Mouse (Mus musculus) embryonic facial prominence, embryonic 13.5 days (tissue): ENCODE measurements around the gene Gna15. TPM values are rescaled to one million over a fixed set of nuclear protein-coding genes. Genes with fewer than 3 reads are reported as not detected.

Source experiments
- ATAC-seq: fragments of 200-750 bp; cut with Nextera tagmentation; 2 replicates; pipeline ENCODE4 v1.8.0; 2017; ENCODE audit warnings: low read depth; ENCODE audit not compliant: insufficient number of reproducible peaks, insufficient read depth, low FRiP score, low TSS enrichment
- H3K27ac ChIP-seq: fragments of 300-500 bp; sonication (generic); 2 replicates; pipeline ENCODE4 v1.5.1; 2015; ENCODE audit warnings: moderate library complexity, mild to moderate bottlenecking, inconsistent platforms
- H3K27me3 ChIP-seq: fragments of 300-500 bp; sonication (generic); 2 replicates; pipeline ENCODE4 v1.6.1; 2015; ENCODE audit warnings: mild to moderate bottlenecking, inconsistent platforms
- H3K36me3 ChIP-seq: fragments of 300-500 bp; sonication (generic); 2 replicates; pipeline ENCODE4 v1.6.1; 2015; ENCODE audit warnings: mild to moderate bottlenecking, inconsistent platforms
- H3K4me1 ChIP-seq: fragments of 300-500 bp; sonication (generic); 2 replicates; pipeline ENCODE4 v1.6.1; 2015; ENCODE audit warnings: inconsistent platforms
- H3K4me2 ChIP-seq: fragments of 300-500 bp; sonication (generic); 2 replicates; pipeline ENCODE4 v1.6.1; 2015; ENCODE audit warnings: moderate library complexity, mild to moderate bottlenecking, inconsistent platforms
- H3K4me3 ChIP-seq: fragments of 300-500 bp; sonication (generic); 2 replicates; pipeline ENCODE4 v1.5.1; 2015; ENCODE audit warnings: mild to moderate bottlenecking, inconsistent platforms
- H3K9ac ChIP-seq: fragments of 300-500 bp; sonication (generic); 2 replicates; pipeline ENCODE4 v1.6.1; 2015; ENCODE audit warnings: mild to moderate bottlenecking, inconsistent platforms
- H3K9me3 ChIP-seq: fragments of 300-500 bp; sonication (generic); 2 replicates; pipeline ENCODE4 v1.6.1; 2016; ENCODE audit warnings: inconsistent platforms
- WGBS: fragments of 180-500 bp; shearing (Covaris S2); methylation state at CpG from one replicate; pipeline ENCODE4 v1.1.7; 2015; ENCODE audit warnings: mixed read lengths; 5-methylcytosine and 5-hydroxymethylcytosine counted together
- polyA plus RNA-seq: library from polyadenylated mRNA; unstranded; fragments of >200 nt; fragmentation: Nextera tagmentation; extraction: Ambion mirVana; gene quantifications from 2 replicates; pipeline ENCODE4 v1.2.1, GENCODE M21; 2015

The Gna15 gene
- polyA plus RNA-seq, 1 experiment from 2014 or later: 2.1 TPM

GRCm38 (mm10) chr10:81492606-81493240, 31.3 kb downstream of the Gna15 start:
- no peak overlapping the region for H3K4me3 ChIP-seq
- peak overlapping the region; percentile 49 for H3K9ac ChIP-seq
- ATAC-seq: no peak
- 75% methylated on average over 11 of the region's 11 CpGs for WGBS
- H3K4me2 ChIP-seq: no peak overlapping the region
- no peaks in the 10 kb centered on the region for H3K9me3 ChIP-seq
- H3K27ac ChIP-seq: no peak overlapping the region
- no peaks in the 10 kb centered on the region for H3K27me3 ChIP-seq
- peaks cover 56% of the 10 kb centered on the region for H3K36me3 ChIP-seq
- peaks cover 24% of the 10 kb centered on the region for H3K4me1 ChIP-seq

DNA sequence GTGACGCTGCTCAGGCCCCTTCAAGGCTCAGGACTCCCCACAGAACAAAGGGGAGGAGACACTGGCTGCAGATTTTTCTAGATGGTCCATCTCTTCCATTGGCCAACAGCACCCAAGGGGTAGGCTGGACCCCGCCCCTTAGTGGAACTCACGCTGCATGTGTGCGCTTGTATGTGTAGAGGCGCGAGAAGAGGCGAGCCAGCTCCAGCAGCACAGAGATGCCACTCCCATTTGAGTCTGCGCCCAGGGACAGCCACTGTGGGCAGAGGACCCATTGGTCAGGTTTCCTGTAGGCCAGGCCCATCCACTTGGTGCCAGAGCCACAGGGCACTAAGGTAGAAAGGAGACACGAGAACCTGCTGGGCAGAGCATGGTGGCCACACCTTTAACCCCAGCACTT, 33.0 kb downstream of the Gna15 start:
- Histone ChIP-seq H3K27ac (no peak overlapping the region), H3K27me3 (no peaks in the 10 kb centered on the region), H3K36me3 (peaks cover 73% of the 10 kb centered on the region), H3K4me1 (peaks cover 19% of the 10 kb centered on the region), H3K4me2 (no peak overlapping the region), H3K9ac (no peak overlapping the region), H3K4me3 (no peak overlapping the region), H3K9me3 (no peaks in the 10 kb centered on the region)
- WGBS: 89% methylated on average over 9 of the region's 9 CpGs
- ATAC-seq: no peak

DNA sequence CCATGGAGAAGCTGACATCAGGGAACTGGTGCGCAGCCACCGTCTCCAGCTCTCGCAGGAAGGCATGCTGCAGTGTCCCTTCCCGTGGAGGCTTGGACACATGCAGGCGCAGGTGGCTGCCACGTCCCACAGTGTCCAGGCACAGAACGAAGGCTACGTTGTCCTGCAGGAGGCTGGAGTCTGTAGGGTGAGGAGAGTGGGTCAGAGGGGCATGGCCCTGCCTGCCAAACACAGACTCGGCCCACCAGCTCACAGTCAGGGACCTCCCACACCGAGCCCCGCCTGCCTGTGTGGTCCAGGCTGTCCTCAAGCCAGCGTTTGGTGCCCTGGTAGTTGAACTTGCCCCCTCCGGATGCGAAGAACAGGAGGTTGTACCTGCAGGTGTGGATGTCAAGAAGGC, 34.1 kb downstream of the Gna15 start:
- Histone ChIP-seq H3K4me1 (peaks cover 12% of the 10 kb centered on the region), H3K9ac (no peak overlapping the region), H3K27ac (no peak overlapping the region), H3K4me2 (no peak overlapping the region), H3K27me3 (no peaks in the 10 kb centered on the region), H3K36me3 (peaks cover 76% of the 10 kb centered on the region), H3K9me3 (no peaks in the 10 kb centered on the region), H3K4me3 (no peak overlapping the region)
- no peak for ATAC-seq
- 88% methylated on average over 14 of the region's 14 CpGs for WGBS

DNA sequence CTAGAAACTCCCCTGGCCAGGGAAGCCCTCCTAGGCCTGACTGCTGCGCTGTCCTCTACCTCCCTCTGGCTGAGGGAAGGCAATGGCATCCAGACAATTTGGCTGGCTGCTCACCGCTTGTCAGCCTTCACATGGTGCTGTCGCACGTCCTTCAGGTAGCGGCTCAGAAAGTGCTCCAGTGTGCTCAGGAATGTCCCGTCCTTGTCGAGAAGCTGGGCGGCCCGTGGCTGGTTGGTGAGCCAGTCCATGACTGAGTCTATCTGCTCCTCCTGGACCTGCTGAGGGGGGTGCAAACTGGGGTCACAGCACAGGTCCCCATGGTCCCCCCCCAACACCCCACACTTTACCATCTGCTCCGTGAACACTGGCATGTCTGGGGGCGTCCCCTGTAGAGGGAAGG, 35.9 kb downstream of the Gna15 start:
- no peaks in the 10 kb centered on the region for H3K27me3 ChIP-seq
- H3K4me2 ChIP-seq: no peak overlapping the region
- no peaks in the 10 kb centered on the region for H3K9me3 ChIP-seq
- no peak overlapping the region for H3K27ac ChIP-seq
- WGBS: 86% methylated on average over 11 of the region's 11 CpGs
- no peaks in the 10 kb centered on the region for H3K4me1 ChIP-seq
- H3K9ac ChIP-seq: no peak overlapping the region
- no peak for ATAC-seq
- H3K36me3 ChIP-seq: peaks cover 73% of the 10 kb centered on the region
- H3K4me3 ChIP-seq: no peak overlapping the region

GRCm38 (mm10) chr10:81486496-81486895, 37.5 kb downstream of the Gna15 start:
- WGBS: 89% methylated on average over 10 of the region's 10 CpGs
- no peak for ATAC-seq
- Histone ChIP-seq H3K4me1 (0 out of 2 replicates have a peak, but pooled peaks cover 6% of the 10 kb centered on the region), H3K9me3 (no peaks in the 10 kb centered on the region), H3K4me2 (no peak overlapping the region), H3K4me3 (no peak overlapping the region), H3K9ac (no peak overlapping the region), H3K27me3 (peaks cover 15% of the 10 kb centered on the region), H3K36me3 (peaks cover 57% of the 10 kb centered on the region), H3K27ac (no peak overlapping the region)

DNA sequence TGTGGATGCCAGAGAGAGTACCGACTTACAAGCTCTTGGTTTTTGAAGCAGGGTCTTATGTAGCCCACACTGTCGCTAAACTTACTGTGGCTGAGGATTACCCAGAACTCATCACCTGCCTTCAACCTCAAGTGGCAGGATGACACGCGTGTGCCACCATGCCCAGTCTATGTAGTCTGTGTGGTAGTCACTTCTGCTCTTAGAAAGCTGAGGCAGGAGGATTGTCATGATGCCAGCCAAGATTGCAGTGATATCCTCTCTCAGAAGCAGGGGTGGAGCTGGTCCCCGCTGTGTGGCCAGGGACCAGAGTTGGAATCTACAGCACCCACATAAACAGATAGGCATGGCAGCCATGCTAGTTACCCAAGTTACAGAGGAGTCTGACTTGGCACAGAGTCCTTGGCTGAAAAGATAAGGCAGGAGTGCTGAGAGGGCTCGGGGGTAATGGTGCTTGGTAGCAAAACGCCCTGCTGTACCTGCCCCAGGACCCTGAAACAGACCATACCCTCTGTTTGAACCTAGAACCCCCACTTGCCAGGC, 38.5 kb downstream of the Gna15 start:
- no peak overlapping the region for H3K4me2 ChIP-seq
- H3K36me3 ChIP-seq: peaks cover 48% of the 10 kb centered on the region
- ATAC-seq: no peak
- no peak overlapping the region for H3K9ac ChIP-seq
- H3K4me1 ChIP-seq: 0 out of 2 replicates have a peak, but pooled peaks cover 6% of the 10 kb centered on the region
- H3K9me3 ChIP-seq: no peaks in the 10 kb centered on the region
- H3K27ac ChIP-seq: no peak overlapping the region
- 69% methylated on average over 7 of the region's 7 CpGs for WGBS
- H3K27me3 ChIP-seq: peaks cover 25% of the 10 kb centered on the region
- H3K4me3 ChIP-seq: no peak overlapping the region

GRCm38 (mm10) chr10:81485060-81485449, 39.0 kb downstream of the Gna15 start:
- Histone ChIP-seq H3K4me3 (no peak overlapping the region), H3K9me3 (no peaks in the 10 kb centered on the region), H3K4me1 (0 out of 2 replicates have a peak, but pooled peaks cover 6% of the 10 kb centered on the region), H3K36me3 (peaks cover 43% of the 10 kb centered on the region), H3K9ac (no peak overlapping the region), H3K27me3 (peaks cover 30% of the 10 kb centered on the region), H3K27ac (no peak overlapping the region), H3K4me2 (no peak overlapping the region)
- 48% methylated on average over 2 of the region's 2 CpGs for WGBS
- no peak for ATAC-seq

GRCm38 (mm10) chr10:81484441-81485059, 39.5 kb downstream of the Gna15 start:
- no peak for ATAC-seq
- Histone ChIP-seq H3K27me3 (peaks cover 33% of the 10 kb centered on the region), H3K27ac (no peak overlapping the region), H3K9me3 (no peaks in the 10 kb centered on the region), H3K4me3 (no peak overlapping the region), H3K36me3 (peaks cover 38% of the 10 kb centered on the region), H3K4me1 (0 out of 2 replicates have a peak, but pooled peaks cover 6% of the 10 kb centered on the region), H3K4me2 (no peak overlapping the region), H3K9ac (no peak overlapping the region)
- 60% methylated on average over 6 of the region's 6 CpGs for WGBS

DNA sequence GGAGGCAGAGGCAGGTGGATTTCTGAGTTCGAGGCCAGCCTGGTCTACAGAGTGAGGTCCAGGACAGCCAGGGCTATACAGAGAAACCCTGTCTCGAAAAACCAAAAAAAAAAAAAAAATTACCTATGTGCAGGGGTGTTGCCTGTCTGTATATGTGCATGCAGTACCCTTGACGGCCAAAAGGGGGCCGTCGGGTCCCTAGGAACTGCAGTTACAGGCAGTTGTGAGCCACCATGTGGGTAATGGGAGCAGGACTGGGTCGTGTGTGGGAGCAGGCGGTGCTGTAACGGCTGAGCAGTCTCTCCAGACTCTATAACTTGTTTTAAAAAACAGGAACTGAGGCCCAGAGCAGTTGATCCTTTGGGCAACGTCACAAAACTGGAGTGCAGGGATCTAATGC, 40.0 kb downstream of the Gna15 start:
- no peaks in the 10 kb centered on the region for H3K9me3 ChIP-seq
- no peak overlapping the region for H3K4me3 ChIP-seq
- peaks cover 32% of the 10 kb centered on the region for H3K36me3 ChIP-seq
- 0 out of 2 replicates have a peak, but pooled peaks cover 6% of the 10 kb centered on the region for H3K4me1 ChIP-seq
- H3K9ac ChIP-seq: no peak overlapping the region
- H3K27me3 ChIP-seq: peaks cover 34% of the 10 kb centered on the region
- H3K4me2 ChIP-seq: no peak overlapping the region
- WGBS: 19% methylated on average over 9 of the region's 9 CpGs
- H3K27ac ChIP-seq: no peak overlapping the region
- ATAC-seq: no peak

DNA sequence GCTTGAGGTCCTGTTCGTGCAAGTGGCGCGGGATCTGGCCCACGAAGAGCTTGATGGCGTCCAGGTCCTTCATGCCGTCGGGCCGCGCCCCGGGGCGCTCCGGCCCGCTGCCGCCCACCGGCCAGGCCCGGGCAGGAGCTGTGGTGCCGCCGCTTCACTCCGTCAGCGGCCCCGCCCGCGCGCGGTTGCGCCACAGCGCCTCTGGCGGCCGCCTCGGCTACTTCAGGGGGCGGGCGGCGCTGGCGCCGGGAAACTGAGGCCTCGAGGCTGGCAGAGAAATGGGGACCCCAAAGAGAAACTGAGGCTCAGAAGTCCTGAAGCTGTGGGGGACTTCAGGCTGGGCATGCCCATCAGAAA, 41.5 kb downstream of the Gna15 start, which contains the start of gene Celf5:
Gene Celf5, minus strand, starts transcription at position 177 of the 357 bp plus-strand sequence.
- no peaks in the 10 kb centered on the region for H3K9me3 ChIP-seq
- 0 out of 2 replicates have a peak, but pooled peaks have one; percentile 34 for ATAC-seq
- WGBS: 0% methylated on average over 36 of the region's 36 CpGs
- H3K4me2 ChIP-seq: peak within 1 kb of the TSS; percentile 80
- H3K36me3 ChIP-seq: peaks cover 17% of the 10 kb centered on the region
- H3K4me3 ChIP-seq: peak within 1 kb of the TSS; percentile 51
- 0 out of 2 replicates have a peak, but pooled peaks cover 6% of the 10 kb centered on the region for H3K4me1 ChIP-seq
- peak within 1 kb of the TSS; percentile 72 for H3K9ac ChIP-seq
- peaks cover 47% of the 10 kb centered on the region for H3K27me3 ChIP-seq
- no peak within 1 kb of the TSS for H3K27ac ChIP-seq

DNA sequence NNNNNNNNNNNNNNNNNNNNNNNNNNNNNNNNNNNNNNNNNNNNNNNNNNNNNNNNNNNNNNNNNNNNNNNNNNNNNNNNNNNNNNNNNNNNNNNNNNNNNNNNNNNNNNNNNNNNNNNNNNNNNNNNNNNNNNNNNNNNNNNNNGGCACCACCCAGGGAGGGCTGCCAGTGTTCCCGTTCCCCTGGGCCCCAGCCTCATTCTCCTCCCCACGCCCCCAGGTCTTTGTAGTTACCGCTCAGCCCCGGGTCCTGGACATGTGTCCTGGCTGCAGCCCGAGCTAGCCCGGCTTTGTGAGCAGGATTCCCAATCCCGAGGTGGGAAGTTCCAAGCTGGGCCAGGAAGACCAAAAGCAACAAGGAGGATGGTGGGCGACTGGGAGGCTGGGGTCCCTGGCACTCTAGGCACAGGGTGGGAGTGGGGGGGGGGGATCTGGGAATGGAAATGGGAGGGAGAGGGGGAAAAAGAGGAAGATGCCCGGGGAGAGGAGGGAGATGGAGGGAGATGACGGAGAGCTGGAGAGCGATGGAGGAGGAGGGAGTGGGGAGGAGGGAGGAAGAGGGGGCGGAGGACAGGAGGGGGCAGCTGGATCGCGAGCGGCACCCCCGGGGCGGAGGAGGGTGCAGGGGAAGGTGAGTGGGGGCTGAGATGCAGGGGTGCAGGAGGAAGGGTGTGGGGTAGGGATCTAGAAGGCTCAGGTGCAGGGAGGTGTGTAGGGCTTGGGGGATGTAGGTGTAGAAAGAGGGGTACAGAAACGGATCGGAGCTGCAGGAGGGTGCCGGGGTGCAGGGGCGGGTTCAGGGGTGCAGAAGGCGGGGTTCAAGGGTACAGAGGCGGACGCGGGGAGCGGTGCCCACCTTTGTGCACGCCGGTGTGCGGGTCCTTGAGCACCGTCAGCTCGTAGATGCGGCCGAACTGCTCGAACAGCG, 42.2 kb downstream of the Gna15 start:
- no peaks in the 10 kb centered on the region for H3K9me3 ChIP-seq
- peak overlapping the region; percentile 51 for H3K4me3 ChIP-seq
- 0 out of 2 replicates have a peak, but pooled peaks cover 6% of the 10 kb centered on the region for H3K4me1 ChIP-seq
- H3K27me3 ChIP-seq: peaks cover 54% of the 10 kb centered on the region
- H3K4me2 ChIP-seq: peak overlapping the region; percentile 80
- H3K36me3 ChIP-seq: peaks cover 11% of the 10 kb centered on the region
- H3K27ac ChIP-seq: no peak overlapping the region
- 3% methylated on average over 35 of the region's 35 CpGs for WGBS
- no peak for ATAC-seq
- H3K9ac ChIP-seq: peak overlapping the region; percentile 72
